Mouse (Mus musculus) kidney, embryonic 15.5 days (tissue): ENCODE data around the gene Msantd1. TPM values are rescaled to one million over a fixed set of nuclear protein-coding genes. Genes with fewer than 3 reads are reported as not detected.

ENCODE experiments used
- ATAC-seq: fragments of 200-750 bp; cut with Nextera tagmentation; replicated peaks from 2 replicates; pipeline ENCODE4 v1.8.0; 2017; ENCODE audit warnings: moderate TSS enrichment; ENCODE audit not compliant: low FRiP score
- H3K27ac ChIP-seq: fragments of 300-500 bp; sonication (generic); 2 replicates; pipeline ENCODE4 v1.5.1; 2015; ENCODE audit warnings: mild to moderate bottlenecking, inconsistent platforms
- H3K27me3 ChIP-seq: fragments of 300-500 bp; sonication (generic); 2 replicates; pipeline ENCODE4 v1.6.1; 2015; ENCODE audit warnings: inconsistent platforms
- H3K36me3 ChIP-seq: fragments of 300-500 bp; sonication (generic); 2 replicates; pipeline ENCODE4 v1.6.1; 2015; ENCODE audit warnings: inconsistent platforms
- H3K4me1 ChIP-seq: fragments of 300-500 bp; sonication (generic); 2 replicates; pipeline ENCODE4 v1.6.1; 2015; ENCODE audit warnings: inconsistent platforms
- H3K4me2 ChIP-seq: fragments of 300-500 bp; sonication (generic); 2 replicates; pipeline ENCODE4 v1.6.1; 2015; ENCODE audit warnings: moderate library complexity, mild to moderate bottlenecking, inconsistent platforms
- H3K4me3 ChIP-seq: fragments of 300-500 bp; sonication (generic); replicated peaks from 2 replicates; pipeline ENCODE4 v1.5.1; 2015; ENCODE audit warnings: mild to moderate bottlenecking, inconsistent platforms
- H3K9ac ChIP-seq: fragments of 300-500 bp; sonication (generic); 2 replicates; pipeline ENCODE4 v1.6.1; 2015; ENCODE audit warnings: mild to moderate bottlenecking, inconsistent platforms
- H3K9me3 ChIP-seq: fragments of 300-500 bp; sonication (generic); replicated peaks from 2 replicates; pipeline ENCODE4 v1.6.1; 2016; ENCODE audit warnings: inconsistent platforms
- WGBS: fragments of 180-500 bp; shearing (Covaris S2); methylation state at CpG from one replicate; pipeline ENCODE4 v1.1.7; 2015; ENCODE audit warnings: mixed read lengths; 5-methylcytosine and 5-hydroxymethylcytosine counted together
- polyA plus RNA-seq: library from polyadenylated mRNA; unstranded; fragments of >200 nt; fragmentation: Nextera tagmentation; extraction: Ambion mirVana; gene quantifications from 2 replicates; pipeline ENCODE4 v1.2.1, GENCODE M21; 2015

The Msantd1 gene
- polyA plus RNA-seq, 1 experiment from 2014 or later = 0.68 TPM

- no peak for ATAC-seq
These were observed 23.3 kb downstream of the Msantd1 start for GRCm38 (mm10) chr5:34931091-34931490.

GRCm38 (mm10) chr5:34931516-34932457 lies 24.0 kb downstream of the Msantd1 start:
- WGBS = 35% methylated on average over 11 of the region's 11 CpGs
- H3K4me1 ChIP-seq = peaks cover 21% of the 10 kb centered on the region
- H3K27me3 ChIP-seq = no peaks in the 10 kb centered on the region
- peak; percentile 52; the same call in 1 of the 2 replicates for ATAC-seq
- H3K4me2 ChIP-seq = no peak overlapping the region
- H3K36me3 ChIP-seq = no peaks in the 10 kb centered on the region
- peak overlapping the region; percentile 85 for H3K27ac ChIP-seq
- H3K4me3 ChIP-seq = no peak overlapping the region
- no peak overlapping the region for H3K9ac ChIP-seq
- H3K9me3 ChIP-seq = no peaks in the 10 kb centered on the region

More at GRCm38 (mm10) chr5:34931091-34931490, 23.3 kb downstream of the Msantd1 start:
- 37% methylated on average over 2 of the region's 2 CpGs for WGBS
- H3K27ac ChIP-seq = peak overlapping the region; percentile 85
- no peak overlapping the region for H3K4me2 ChIP-seq
- no peak overlapping the region for H3K9ac ChIP-seq
- no peaks in the 10 kb centered on the region for H3K27me3 ChIP-seq
- H3K4me3 ChIP-seq = no peak overlapping the region
- H3K36me3 ChIP-seq = no peaks in the 10 kb centered on the region
- peaks cover 21% of the 10 kb centered on the region for H3K4me1 ChIP-seq
- H3K9me3 ChIP-seq = no peaks in the 10 kb centered on the region

GRCm38 (mm10) chr5:34932458-34932806 lies 24.6 kb downstream of the Msantd1 start:
- H3K4me3 ChIP-seq = no peak overlapping the region
- no peaks in the 10 kb centered on the region for H3K9me3 ChIP-seq
- ATAC-seq = 0 out of 2 replicates have a peak, but pooled peaks have one; percentile 45
- H3K27ac ChIP-seq = peak overlapping the region; percentile 85
- no peak overlapping the region for H3K4me2 ChIP-seq
- peaks cover 21% of the 10 kb centered on the region for H3K4me1 ChIP-seq
- H3K9ac ChIP-seq = no peak overlapping the region
- no peaks in the 10 kb centered on the region for H3K27me3 ChIP-seq
- no peaks in the 10 kb centered on the region for H3K36me3 ChIP-seq
- WGBS = 26% methylated on average over 4 of the region's 4 CpGs

- H3K27me3 ChIP-seq = no peaks in the 10 kb centered on the region
- H3K36me3 ChIP-seq = no peaks in the 10 kb centered on the region
- 93% methylated on average over 1 of the region's 1 CpGs for WGBS
- peaks cover 21% of the 10 kb centered on the region for H3K4me1 ChIP-seq
- H3K4me3 ChIP-seq = no peak overlapping the region
- H3K9ac ChIP-seq = no peak overlapping the region
- H3K27ac ChIP-seq = no peak overlapping the region
- no peak overlapping the region for H3K4me2 ChIP-seq
- H3K9me3 ChIP-seq = no peaks in the 10 kb centered on the region
- no peak for ATAC-seq
These were observed 25.6 kb downstream of the Msantd1 start for GRCm38 (mm10) chr5:34933461-34933860.

GRCm38 (mm10) chr5:34941710-34942470 lies 34.1 kb downstream of the Msantd1 start:
- Histone ChIP-seq H3K4me1 (no peaks in the 10 kb centered on the region), H3K27ac (no peak overlapping the region), H3K9ac (no peak overlapping the region), H3K9me3 (no peaks in the 10 kb centered on the region), H3K4me3 (no peak overlapping the region), H3K4me2 (no peak overlapping the region), H3K36me3 (no peaks in the 10 kb centered on the region), H3K27me3 (no peaks in the 10 kb centered on the region)
- 74% methylated on average over 10 of the region's 10 CpGs for WGBS
- no peak for ATAC-seq

- Histone ChIP-seq H3K27ac (no peak overlapping the region), H3K9ac (no peak overlapping the region), H3K4me2 (no peak overlapping the region), H3K9me3 (no peaks in the 10 kb centered on the region), H3K4me1 (peaks cover 1% of the 10 kb centered on the region; the same call in 1 of the 2 replicates), H3K27me3 (no peaks in the 10 kb centered on the region), H3K4me3 (no peak overlapping the region), H3K36me3 (no peaks in the 10 kb centered on the region)
- 86% methylated on average over 3 of the region's 3 CpGs for WGBS
- ATAC-seq = no peak
These were observed 35.6 kb downstream of the Msantd1 start for GRCm38 (mm10) chr5:34943428-34943827.

- WGBS = under 1% methylated on average over 81 of the region's 84 CpGs
- H3K27me3 ChIP-seq = no peaks in the 10 kb centered on the region
- H3K9me3 ChIP-seq = peaks cover 3% of the 10 kb centered on the region; the same call in 1 of the 2 replicates
- peak within 1 kb of the TSS; percentile 87 for H3K4me2 ChIP-seq
- H3K4me1 ChIP-seq = peaks cover 26% of the 10 kb centered on the region
- H3K4me3 ChIP-seq = peak within 1 kb of the TSS; percentile 77
- H3K36me3 ChIP-seq = peaks cover 10% of the 10 kb centered on the region
- ATAC-seq = peak; percentile 97
- H3K27ac ChIP-seq = peak within 1 kb of the TSS; percentile 94
- peak within 1 kb of the TSS; percentile 93 for H3K9ac ChIP-seq
These were observed 41.3 kb downstream of the Msantd1 start, which contains the start of gene Rgs12 for GRCm38 (mm10) chr5:34948861-34949760. Rgs12 (plus strand) TSS chr5:34949445.

- ATAC-seq = peak; percentile 49
- no peaks in the 10 kb centered on the region for H3K27me3 ChIP-seq
- WGBS = 2% methylated on average over 12 of the region's 12 CpGs
These were observed 42.0 kb downstream of the Msantd1 start for GRCm38 (mm10) chr5:34949769-34950211.

GRCm38 (mm10) chr5:34950486-34951160 lies 42.8 kb downstream of the Msantd1 start:
- H3K27ac ChIP-seq = no peak overlapping the region
- WGBS = 73% methylated on average over 6 of the region's 6 CpGs
- no peak for ATAC-seq
- peak overlapping the region; percentile 87 for H3K4me2 ChIP-seq
- H3K4me3 ChIP-seq = peak overlapping the region; percentile 77
- H3K27me3 ChIP-seq = no peaks in the 10 kb centered on the region
- H3K9me3 ChIP-seq = peaks cover 3% of the 10 kb centered on the region; the same call in 1 of the 2 replicates
- H3K9ac ChIP-seq = peak overlapping the region; percentile 93
- H3K4me1 ChIP-seq = peaks cover 40% of the 10 kb centered on the region
- peaks cover 10% of the 10 kb centered on the region for H3K36me3 ChIP-seq

More at GRCm38 (mm10) chr5:34949769-34950211, 42.0 kb downstream of the Msantd1 start:
- H3K4me1 ChIP-seq = peaks cover 32% of the 10 kb centered on the region
- peaks cover 10% of the 10 kb centered on the region for H3K36me3 ChIP-seq
- H3K27ac ChIP-seq = peak overlapping the region; percentile 94
- peak overlapping the region; percentile 93 for H3K9ac ChIP-seq
- peak overlapping the region; percentile 87 for H3K4me2 ChIP-seq
- peaks cover 3% of the 10 kb centered on the region; the same call in 1 of the 2 replicates for H3K9me3 ChIP-seq
- H3K4me3 ChIP-seq = peak overlapping the region; percentile 77

GRCm38 (mm10) chr5:34951161-34951834 lies 43.5 kb downstream of the Msantd1 start:
- no peak overlapping the region for H3K27ac ChIP-seq
- peak overlapping the region; percentile 87 for H3K4me2 ChIP-seq
- no peaks in the 10 kb centered on the region for H3K27me3 ChIP-seq
- no peak overlapping the region for H3K9ac ChIP-seq
- H3K4me1 ChIP-seq = peaks cover 47% of the 10 kb centered on the region
- H3K36me3 ChIP-seq = peaks cover 10% of the 10 kb centered on the region
- H3K4me3 ChIP-seq = no peak overlapping the region
- ATAC-seq = no peak
- H3K9me3 ChIP-seq = peaks cover 3% of the 10 kb centered on the region; the same call in 1 of the 2 replicates
- WGBS = 95% methylated on average over 8 of the region's 8 CpGs
